Mouse (Mus musculus): ENCODE results near the gene Hif1an. TPM values are rescaled to one million over a fixed set of nuclear protein-coding genes. Genes with fewer than 3 reads are reported as not detected.

Gene Hif1an
- 10 to 100 TPM; 53.2 to 62.2 (median 59.5) TPM for total RNA-seq (2022)

DNA sequence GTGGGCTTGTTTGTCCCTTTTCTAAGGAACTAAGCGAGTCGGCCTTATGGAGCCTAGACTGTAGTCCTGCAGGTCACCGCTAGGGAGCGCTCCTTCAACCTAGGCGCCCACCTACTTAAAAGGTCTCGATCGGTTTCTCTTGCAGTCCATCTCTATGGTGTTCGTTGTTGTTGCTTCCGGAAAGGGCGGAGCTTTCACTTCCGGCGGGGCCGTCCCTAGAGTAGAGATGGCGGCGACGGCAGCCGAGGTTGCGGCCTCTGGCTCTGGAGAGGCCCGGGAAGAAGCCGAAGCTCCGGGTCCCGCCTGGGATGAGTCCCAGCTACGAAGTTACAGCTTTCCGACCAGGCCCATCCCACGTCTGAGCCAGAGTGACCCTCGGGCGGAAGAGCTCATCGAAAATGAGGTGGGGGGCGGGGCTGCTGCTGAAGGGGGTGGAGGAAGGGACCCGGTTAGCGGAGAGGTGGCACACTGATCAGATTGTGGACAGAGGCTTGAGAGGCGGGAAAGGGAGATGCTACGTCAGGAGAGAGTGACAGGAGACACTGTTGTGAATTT, at the start of gene Hif1an:
Hif1an (plus strand) TSS at position 199 of the 555 bp plus-strand sequence.
- peak; percentile 98 for DNase-seq (ENCODE audit: low spot score)

DNA sequence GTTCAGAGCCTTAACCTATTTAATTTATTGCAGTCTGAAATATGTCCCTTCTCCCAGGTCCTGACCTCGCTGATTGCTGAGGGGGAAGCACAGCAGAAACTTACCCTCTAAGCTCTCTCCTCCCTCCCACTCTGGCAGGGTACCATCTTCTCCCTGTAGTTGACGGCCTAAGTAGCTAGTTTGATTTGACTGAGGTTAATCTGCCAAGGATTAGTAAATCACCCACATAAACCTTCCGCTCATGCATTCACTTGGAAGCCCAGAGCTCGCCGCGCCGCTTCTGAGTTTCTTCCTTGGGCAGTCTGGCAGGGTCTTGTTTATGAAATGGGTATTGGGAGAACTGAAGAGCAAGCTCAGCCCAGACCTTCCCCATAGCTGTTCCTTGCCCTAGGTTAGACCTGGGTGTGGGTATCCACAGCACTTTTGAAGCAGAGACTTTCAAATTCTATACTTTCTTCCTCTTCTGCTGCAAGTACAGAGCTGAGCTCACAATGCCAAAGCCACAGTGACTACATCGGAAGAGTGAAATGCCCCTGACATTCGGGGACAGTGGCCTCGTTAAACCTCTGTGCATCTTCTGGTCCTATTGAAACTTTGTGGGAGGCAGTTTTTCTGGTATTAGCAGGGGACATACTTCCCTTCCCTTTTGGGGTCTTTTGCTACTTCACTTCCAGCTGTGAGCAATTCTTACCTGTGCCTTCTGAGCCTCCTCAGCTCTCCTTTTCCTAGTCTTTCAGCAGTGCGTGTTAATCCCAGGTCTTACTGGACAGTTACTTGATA, 49.4 kb upstream of the Hif1an start:
- no peak for DNase-seq (ENCODE audit: low spot score)

DNA sequence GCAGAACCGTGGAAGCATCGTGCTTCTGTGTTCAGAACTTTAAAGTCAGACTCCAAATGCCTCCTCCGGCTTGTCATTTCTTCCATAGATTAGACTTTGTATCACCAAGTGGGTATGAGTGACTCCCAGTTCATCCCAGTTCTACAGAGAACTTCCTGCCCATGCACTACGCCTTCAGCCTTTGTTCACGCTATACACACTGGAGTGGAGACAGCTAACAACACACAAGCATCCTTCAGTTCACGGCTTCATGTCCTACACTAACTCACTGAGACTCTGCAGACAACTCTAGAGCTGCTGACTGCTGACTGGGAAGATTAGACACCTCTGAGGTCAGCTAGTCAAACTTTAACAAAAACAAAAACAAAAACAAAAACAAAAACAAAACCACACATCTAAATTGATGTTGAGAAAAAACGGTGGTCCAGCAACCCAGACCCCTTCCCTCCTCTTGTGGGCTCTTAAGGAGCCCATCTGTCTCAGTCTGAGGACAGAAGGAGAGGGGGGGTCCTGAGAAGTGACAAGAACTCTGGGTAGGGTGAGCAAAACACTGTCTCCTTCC, 48.6 kb upstream of the Hif1an start:
- DNase-seq (ENCODE audit: low spot score), result no peak

DNA sequence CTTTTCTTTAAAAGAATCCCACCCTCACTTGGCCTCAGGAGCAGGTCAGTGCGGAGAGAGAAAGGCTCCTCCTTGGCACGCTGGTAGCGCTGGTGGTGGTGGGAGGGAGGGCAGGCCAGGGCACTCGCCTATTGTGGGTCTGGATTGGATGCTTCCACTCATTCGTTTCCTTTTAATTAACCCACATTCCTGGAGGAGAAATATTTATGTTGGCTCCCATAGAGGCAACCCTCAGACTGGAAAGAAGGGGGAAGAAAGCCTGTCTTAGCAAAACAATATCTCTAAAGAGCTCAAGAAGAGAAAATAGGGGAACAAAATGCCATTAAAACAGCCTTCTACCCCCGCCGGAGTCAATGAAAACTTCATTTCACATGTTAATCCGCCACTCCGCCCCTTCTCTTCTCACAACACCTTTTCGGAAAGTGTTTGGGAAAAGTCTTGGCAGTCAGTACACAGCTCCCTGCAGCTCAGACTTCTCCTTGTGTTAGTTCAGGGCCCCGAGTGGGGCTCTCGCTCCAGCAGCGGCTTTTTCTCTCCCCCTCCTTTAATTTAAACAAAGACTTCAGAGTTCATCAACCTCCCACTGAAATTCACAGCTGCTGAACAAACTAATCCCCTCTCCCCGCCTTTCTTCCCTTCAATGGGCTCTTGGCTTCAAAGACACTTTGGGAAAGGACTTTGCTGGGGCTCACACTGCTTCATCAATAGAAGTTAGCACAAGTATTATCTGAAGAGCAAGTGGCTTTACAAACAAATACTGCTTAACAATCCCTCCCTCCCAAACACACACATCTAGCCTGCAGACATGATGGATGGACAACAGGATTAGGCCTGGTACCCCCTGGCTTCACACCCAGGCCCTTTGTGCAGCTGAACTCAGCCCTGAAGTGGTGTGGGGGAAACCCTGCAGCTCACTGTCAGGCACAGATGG, 47.9 kb upstream of the Hif1an start:
- no peak for DNase-seq (ENCODE audit: low spot score)

DNA sequence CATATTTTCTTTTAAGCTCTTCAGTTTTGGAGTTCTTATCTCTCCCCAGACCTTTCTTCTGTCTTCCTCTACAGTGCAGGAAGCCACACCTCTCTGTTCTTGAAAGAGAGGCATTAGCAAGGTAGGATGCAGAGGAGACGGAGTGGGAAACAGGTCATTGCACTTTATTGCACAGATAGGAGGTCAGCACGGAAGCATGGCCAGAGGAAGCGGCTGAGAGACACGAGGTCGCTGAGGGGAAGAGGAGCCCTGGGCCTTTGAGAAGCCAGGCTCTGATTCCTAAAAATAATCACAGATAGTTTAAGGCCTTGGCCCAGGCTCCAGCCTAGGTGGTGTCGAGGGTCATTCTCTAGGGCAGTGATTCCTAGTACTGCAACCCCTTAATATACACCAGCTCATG, 46.9 kb upstream of the Hif1an start:
- no peak for DNase-seq (ENCODE audit: low spot score)

DNA sequence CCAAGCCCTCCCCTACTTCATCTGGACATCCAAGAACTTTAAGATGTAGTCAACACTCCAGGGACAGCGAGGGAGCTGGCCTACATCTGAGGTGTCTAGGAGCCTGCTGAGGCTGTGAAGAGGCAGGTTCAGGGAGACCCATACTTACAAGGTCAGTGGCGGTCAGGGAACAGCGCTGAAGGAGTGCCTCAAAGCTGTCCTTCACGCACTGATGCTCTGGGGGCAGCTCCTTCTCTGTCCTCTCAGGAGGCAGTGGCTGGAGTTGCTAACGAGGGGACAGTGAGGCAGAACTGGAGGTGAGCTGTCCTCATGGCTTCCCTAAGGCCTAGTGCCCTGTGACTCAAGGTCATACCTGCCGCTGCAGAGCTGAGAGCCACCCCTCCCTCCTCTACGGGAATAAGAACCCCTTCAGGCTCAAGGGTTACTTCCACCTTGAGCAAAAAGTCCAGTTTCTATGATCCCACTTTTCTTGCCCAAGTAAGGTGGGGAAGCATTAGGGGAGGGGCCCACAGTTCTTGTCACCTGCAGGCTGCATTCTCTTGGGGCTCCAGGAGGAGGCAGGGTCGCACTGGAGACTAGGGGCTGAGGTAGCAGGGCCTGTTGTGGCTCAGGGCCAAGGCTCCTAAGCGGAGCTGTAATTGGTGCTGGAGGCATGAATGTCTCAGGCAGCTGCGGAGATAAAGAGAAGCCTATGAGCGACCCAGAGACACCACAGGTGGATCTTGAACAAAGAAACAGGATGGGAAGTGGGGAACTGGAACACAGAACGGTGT, 44.5 kb upstream of the Hif1an start:
- DNase-seq (ENCODE audit: low spot score), result no peak

DNA sequence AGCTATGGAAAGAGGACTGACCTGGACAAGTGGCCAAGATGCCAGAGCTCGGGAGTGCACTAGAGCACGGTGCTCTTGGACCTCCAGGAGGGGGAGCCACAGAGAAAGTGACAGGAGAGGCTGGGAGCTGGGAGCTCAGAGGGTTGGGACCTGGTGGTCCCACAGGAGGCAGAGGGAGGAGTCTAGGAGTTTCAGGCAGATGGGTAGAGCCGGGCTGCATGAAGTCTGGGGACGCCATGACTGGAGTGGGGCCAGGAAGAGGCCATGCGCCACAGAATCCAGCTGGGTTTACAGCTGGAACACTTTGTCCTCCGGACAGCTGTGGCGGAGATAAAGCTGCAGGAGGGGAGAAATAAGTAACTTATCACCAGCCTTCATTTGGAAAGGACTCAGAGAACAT, 43.5 kb upstream of the Hif1an start:
- DNase-seq (ENCODE audit: low spot score), result peak; percentile 72

DNA sequence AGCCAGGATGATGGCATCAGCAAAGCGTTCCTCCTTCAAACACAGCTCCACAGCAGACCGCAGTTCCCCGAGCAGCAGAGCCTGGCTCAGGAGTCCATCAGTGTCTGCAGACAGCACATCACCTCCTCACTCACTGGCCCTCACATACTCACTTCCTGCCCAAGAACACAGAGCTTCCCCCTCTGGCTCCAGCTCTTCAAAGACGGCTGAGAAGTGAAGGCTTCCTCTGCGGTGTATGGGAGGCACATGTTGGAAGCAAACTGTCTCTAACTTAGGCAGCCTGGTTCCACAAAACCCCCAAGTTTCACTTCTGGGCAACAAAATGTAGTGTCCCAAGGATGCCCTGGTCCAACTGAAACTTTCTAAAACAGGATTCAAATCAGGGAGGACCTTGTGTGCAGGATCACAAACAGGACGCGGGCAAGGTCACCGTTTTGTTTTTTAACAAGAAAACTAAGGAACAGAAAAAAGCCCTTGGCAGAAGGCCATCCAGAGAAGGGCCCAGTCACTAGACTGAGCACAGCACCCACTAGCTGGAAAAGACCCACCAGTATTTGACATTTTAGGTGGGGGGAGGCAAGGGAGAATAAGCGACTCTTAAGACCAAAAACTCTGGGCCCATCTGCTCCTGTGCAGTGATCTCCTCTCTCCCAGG, 37.0 kb upstream of the Hif1an start:
- DNase-seq (ENCODE audit: low spot score), result no peak

DNA sequence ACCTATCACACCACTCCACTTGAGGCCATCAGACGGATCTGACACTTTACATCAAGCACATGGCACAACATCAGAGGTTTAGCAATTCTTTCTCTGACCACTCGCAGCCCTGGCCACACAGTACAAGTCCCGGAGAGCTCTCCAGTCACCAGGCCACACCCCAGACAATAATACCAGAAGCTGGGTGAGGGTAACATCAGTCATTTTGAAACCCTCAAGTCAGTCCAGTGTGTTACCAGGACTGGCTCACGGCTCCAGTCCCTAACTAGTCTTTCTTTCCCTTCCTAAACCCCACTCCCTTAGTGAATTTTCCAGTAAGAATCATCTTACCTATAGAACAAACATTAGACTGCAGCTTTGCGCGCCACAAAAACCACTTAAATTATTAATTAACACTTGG, 32.6 kb upstream of the Hif1an start:
- DNase-seq (ENCODE audit: low spot score), result no peak

DNA sequence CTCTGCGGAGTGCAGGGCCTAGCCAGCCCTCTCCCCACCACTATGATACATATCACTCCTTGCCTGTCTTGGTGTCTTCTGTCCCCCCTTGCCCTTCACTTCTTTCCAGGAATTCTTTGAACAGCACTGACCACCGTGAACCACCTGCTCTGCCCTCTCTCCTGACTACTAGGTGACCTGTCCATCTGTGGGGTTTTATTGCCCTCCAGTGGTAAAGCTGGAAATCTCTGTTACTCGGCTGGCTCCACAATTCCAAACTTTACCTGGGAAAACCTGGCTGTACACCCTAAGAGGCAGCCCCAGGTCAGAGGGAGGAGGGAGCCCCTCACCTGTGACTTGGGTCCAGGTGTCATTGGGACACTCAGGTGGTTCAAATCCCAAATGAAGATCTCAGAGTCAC, 27.3 kb upstream of the Hif1an start:
- DNase-seq (ENCODE audit: low spot score), result no peak

DNA sequence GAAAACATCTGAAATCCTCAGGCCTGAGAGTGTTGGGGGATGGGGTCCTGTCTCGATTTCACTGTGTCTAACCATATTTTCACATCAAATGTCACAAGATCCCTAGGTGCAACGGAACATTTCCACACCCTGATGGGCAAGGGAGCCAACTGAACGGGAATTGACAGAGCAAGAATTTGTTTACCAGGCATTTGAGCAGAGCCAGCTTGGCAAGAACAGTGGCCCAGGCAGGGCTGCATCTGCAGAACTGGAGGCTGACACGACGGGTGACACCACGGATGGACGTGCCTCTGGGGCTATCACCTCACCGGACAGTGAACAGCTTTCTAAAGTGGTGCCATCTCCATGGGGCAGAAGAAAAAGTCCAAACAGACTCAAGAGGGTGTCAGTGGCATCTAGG, 25.2 kb upstream of the Hif1an start:
- DNase-seq (ENCODE audit: low spot score), result no peak

DNA sequence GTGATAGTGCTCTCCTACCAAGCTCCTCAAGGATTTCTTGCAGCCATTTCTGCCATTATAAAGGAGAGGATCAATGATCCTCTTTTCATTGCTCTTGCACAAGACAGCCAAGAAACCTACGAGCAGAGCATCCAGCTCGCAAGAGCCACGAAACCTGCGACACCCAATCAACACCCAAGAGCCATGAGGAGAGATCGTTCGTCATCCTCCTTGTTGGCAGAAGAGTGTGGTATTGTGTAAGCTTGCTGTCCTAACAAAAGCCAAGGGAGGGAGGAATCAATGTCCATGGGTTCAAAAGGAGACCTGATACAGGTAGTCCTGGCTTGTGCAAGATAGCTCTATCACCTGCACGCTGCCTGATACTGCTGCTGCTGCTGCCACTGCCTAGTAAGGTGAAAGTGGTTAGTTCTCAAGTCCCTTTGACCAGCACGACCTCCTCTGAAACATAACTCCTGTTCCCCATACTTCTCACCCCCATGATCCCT, 19.9 kb upstream of the Hif1an start:
- no peak for DNase-seq (ENCODE audit: low spot score)

DNA sequence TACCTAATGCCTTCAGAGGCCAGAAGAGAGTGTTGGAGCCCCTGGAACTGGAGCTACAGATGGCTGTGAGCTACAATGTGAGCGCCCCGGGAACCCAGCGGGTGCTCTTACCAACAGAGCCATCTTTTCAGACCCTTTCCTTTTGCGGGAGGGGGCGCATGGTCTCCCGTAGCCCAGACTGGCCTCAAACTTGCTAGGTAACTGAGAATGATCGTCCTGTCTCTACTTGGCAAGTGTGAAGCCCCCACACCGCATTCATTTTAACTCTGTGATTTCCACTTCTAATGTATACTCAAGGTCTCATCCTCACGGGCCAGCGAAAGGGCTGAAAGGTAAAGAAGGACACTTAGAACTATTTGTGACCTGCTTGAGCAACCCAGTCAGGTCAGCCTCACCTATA, 18.3 kb upstream of the Hif1an start:
- DNase-seq (ENCODE audit: low spot score), result no peak

DNA sequence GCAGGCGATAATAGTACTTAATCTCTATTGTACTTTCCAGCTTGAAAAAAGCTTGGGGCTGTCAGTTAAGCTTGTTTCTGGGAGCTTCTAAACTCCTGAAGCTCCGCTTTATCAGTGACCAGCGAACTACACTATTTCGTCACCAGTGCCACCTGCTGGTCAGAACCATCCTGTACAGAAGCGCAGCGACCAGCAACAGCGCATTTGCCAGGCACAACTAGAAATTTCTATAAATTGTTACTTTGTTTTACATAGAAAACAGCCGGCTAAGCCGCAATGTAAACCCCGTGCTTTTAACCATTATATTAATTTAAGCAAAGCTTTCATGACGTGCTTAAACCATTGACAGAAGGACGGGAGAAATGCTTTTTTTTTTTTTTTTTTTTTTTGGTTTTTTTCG, 17.9 kb upstream of the Hif1an start:
- peak; percentile 77 for DNase-seq (ENCODE audit: low spot score)

DNA sequence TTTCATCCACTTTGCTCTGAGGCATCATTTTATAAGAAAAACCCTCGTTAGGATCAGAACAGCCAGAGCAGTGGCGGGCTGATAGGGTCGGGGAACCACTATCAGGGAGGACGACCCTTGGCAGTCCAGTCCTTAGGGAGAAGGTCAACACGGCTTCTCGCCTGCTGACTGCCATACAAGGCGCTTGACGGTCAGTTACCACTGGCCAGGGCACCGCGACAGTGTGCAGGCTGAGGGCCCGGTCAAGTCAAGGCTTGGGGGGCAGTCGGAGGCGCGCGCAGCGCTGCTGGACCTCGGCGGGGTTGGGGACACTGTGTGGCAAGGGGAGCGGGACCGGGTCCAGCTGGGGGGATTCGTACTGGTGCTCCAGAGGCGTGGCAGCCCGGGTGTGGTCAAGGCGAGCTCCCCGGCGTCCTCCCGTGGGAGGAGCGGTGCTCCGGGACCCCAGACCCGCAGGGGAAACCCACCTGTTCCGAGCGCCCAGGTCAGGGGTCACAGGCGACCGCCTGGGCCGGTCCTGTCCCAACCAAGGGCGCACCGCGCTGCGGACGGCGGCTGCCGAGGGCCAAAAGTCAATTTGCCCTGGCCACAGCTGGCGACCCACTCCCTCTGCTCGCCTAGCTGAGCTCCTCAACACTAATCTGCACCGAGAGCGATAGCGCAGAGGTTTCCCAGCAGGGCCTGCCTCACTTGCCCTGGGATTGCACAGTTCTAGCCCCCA, 17.2 kb upstream of the Hif1an start, which contains the start of gene Sec31b:
Sec31b (minus strand) TSS at position 544 of the 721 bp plus-strand sequence.
- DNase-seq (ENCODE audit: low spot score), result peak; percentile 66

DNA sequence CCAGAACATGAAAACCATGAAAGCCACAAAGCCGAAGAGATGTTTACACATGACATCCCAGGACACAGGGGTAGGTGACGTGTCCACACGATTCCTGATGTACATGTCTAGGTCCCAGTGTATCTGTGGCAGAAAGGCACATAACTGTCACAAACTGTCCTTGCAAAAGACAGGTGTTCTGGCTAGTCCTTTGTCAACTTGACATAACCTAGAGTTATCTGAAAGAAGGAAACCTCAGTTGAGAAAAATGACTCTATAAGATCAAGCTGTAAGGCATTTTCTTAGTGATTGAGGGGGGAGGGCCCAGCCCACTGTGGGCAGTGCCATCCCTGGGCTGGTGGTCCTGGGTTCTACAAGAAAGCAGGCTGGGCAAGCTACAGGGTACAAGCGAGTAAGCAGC, 9.9 kb upstream of the Hif1an start, which contains the start of gene Gm20538:
Gm20538 (minus strand) TSS at position 101 of the 400 bp plus-strand sequence.
- no peak for DNase-seq (ENCODE audit: low spot score)

DNA sequence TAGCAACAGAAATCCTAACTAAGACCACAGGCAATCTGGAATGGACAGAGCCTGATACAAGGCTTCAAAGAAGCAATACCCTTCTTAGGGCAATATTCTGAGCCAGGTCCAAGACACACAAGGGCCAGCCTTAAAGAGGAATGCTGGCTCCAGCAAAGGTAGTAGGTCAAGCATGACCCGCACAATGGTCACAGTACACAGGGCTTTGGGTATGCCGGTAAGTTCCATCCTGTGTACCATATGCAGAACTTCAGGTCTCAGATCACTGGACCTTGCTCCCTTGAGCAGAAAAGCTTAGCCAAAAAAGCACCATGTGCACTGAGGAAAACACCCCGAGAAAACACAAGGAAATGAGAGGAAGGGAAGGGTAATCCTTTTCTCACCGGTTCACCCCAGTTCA, 9.4 kb upstream of the Hif1an start:
- no peak for DNase-seq (ENCODE audit: low spot score)

DNA sequence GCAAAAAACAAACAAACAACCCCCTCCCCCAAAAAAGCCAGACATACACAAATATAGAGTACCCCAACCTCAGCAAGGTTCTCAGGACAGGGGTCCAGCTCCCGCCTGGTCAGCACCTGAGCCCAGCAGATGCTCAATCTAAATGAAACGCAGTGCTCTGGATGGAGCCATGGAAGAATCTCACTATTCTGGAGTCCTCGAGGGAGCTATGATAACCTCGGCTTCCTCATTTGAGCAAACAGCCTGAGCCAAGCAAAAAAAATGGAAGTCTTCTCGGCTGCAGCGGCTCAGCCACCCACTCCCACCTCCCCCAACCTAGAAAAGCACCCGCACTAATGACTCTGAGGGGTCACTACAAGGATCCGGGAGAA, 8.2 kb upstream of the Hif1an start:
- DNase-seq (ENCODE audit: low spot score), result no peak

DNA sequence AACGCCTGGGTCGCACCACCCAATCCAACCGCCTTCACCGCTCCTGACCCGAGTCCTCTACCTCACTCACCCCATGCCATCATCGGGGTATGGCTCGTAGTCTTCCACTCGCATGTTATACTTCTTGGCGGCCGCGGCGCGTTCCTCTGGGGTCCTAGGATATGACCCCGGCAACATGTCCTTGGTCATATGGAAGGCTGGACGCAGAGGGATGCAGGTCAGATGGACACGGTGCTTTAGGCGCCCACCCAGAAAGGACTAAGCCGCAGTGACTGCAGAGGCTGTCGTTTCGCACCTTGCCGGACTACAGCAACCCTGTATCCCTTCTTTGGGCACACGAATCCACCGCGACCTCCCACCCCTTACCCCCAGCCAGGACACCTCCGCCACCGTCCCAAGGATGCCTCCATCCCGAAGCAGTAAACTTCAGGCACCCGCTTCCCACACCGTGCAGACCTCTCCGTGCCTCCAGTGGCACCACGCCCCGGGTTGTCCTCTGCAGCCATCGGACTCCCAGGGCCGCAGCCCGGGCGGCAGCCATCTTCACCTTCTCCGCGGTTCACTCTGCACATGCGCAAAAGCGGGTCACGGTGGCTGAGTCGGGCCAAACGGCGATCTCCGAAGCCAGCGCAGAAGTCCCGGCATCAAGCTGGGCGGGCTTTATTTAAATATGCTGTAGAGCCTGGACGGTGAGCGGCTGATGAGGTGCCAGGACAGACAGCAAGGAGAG, 7.6 kb upstream of the Hif1an start, which contains the start of gene Ndufb8:
Ndufb8 (minus strand) TSS at position 580 of the 730 bp plus-strand sequence.
- DNase-seq (ENCODE audit: low spot score), result peak; percentile 97

Data from heart, adult 8-10 months (tissue).